ENCODE assay signal across 13 mouse cellular contexts in the genomic region with DNA sequence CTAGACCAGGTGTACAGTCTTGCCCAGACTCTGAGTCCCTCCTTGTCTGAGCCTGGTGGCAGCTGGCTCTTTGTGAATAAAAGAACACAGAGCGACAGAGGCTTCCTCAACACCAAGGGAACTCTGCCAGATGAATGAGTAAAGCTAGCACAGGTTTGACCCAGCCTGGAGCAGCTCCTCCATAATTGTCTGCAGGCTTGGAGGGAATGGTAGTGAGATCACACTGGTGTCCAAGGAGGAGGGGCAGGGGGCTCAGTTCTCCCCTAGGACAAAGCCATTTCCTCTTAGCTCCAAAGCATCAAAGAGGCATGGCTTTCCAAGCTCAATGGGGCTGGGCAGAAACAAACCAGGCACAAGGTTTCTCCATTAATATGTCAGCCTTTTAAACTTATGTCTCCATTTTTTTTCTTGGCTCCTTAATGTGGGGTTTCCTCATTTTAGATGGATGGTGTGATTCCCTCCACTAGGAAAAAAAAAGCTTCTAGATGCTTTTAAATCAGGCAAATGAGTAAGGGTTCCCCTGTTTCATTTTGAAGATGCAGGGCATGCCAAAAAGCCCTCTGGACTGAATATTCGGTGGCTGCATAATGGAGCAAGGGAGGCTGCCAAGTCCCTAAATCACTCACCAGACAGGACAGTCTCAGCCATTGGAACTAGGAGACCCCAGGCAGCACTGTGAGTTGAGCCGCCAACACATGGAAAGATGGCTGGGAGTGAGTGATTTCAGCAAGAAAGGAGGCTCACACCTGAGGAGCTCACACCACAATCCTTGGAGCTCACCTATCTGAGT.
A peak's percentile ranks its signal among the peaks of the same experiment; 100 is the strongest.
DNase-seq lines count a peak whose midpoint lies in the region; ATAC-seq lines count a peak whose summit lies in the region.
"Had no signal": no experiment of that assay in that cellular context is flagged by ENCODE, and none has a peak within 500 bp of the region (broad histone marks: within the 10 kb centered on the region; RNA-seq: fewer than 3 reads in every experiment).

No protein-coding gene starts in this region.

- no peak overlapping the region for H3K4me2 ChIP-seq in hindbrain, embryonic 13.5 days
- no peak overlapping the region for H3K4me2 ChIP-seq in midbrain, embryonic 13.5 days (replicated peaks)
- no peak overlapping the region for H3K4me2 ChIP-seq in midbrain, embryonic 14.5 days (ENCODE audit: low read length)
- no peak overlapping the region for H3K4me2 ChIP-seq in stomach, embryonic 15.5 days

- WGBS in hindbrain, embryonic 13.5 days = 69% methylated on average over 3 of the region's 3 CpGs
- WGBS in hindbrain, embryonic 10.5 days = 81% methylated on average over 3 of the region's 3 CpGs
- WGBS in midbrain, embryonic 13.5 days = 81% methylated on average over 3 of the region's 3 CpGs
- 84% methylated on average over 3 of the region's 3 CpGs for WGBS in midbrain, embryonic 14.5 days
- WGBS in stomach, embryonic 15.5 days = 51% methylated on average over 3 of the region's 3 CpGs

- no peaks in the 10 kb centered on the region for H3K9me3 ChIP-seq in hindbrain, embryonic 13.5 days
- no peaks in the 10 kb centered on the region for H3K9me3 ChIP-seq in hindbrain, embryonic 10.5 days
- H3K9me3 ChIP-seq in midbrain, embryonic 13.5 days = no peaks in the 10 kb centered on the region
- H3K9me3 ChIP-seq in midbrain, embryonic 14.5 days (ENCODE audit: control insufficient read depth, low read length) = no peaks in the 10 kb centered on the region
- no peaks in the 10 kb centered on the region for H3K9me3 ChIP-seq in stomach, embryonic 15.5 days

- H3K36me3 ChIP-seq in hindbrain, embryonic 13.5 days = no peaks in the 10 kb centered on the region
- H3K36me3 ChIP-seq in hindbrain, embryonic 10.5 days = no peaks in the 10 kb centered on the region
- H3K36me3 ChIP-seq in midbrain, embryonic 13.5 days = no peaks in the 10 kb centered on the region
- no peaks in the 10 kb centered on the region for H3K36me3 ChIP-seq in midbrain, embryonic 14.5 days (ENCODE audit: control insufficient read depth, insufficient read depth, low read length)
- no peaks in the 10 kb centered on the region for H3K36me3 ChIP-seq in stomach, embryonic 15.5 days

- H3K9ac ChIP-seq in hindbrain, embryonic 13.5 days = no peak overlapping the region
- no peak overlapping the region for H3K9ac ChIP-seq in midbrain, embryonic 13.5 days (replicated peaks)
- no peak overlapping the region for H3K9ac ChIP-seq in midbrain, embryonic 14.5 days (replicated peaks; ENCODE audit: low read length)
- H3K9ac ChIP-seq in stomach, embryonic 15.5 days = no peak overlapping the region

- no peak overlapping the region for H3K27ac ChIP-seq in hindbrain, embryonic 13.5 days
- H3K27ac ChIP-seq in hindbrain, embryonic 10.5 days = no peak overlapping the region
- no peak overlapping the region for H3K27ac ChIP-seq in midbrain, embryonic 13.5 days
- H3K27ac ChIP-seq in midbrain, embryonic 14.5 days (replicated peaks; ENCODE audit: low read depth, low read length) = no peak overlapping the region
- no peak overlapping the region for H3K27ac ChIP-seq in stomach, embryonic 15.5 days
- H3K27ac ChIP-seq: heart, adult 2 months had no signal

- DNase-seq in hindbrain, embryonic 10.5 days (ENCODE audit: low spot score) = no peak
- no peak for DNase-seq in midbrain, embryonic 14.5 days
- DNase-seq in kidney, postnatal 14 days = peak; percentile 22
- DNase-seq: cerebellum, postnatal 25 days; heart, adult 2 months; heart, postnatal 14 days; right cerebral cortex, postnatal 25 days; thymus, postnatal 4 days had no signal

- ATAC-seq in hindbrain, embryonic 13.5 days (ENCODE audit: low FRiP score) = peak; percentile 46; the same call in 1 of the 2 replicates
- ATAC-seq in midbrain, embryonic 13.5 days = 0 out of 2 replicates have a peak, but pooled peaks have one; percentile 24
- ATAC-seq in midbrain, embryonic 14.5 days (ENCODE audit: low FRiP score, low TSS enrichment) = no peak
- peak; percentile 44; the same call in 1 of the 2 replicates for ATAC-seq in stomach, embryonic 15.5 days (ENCODE audit: insufficient read depth, low FRiP score, low read depth)
- ATAC-seq in frontal cortex, adult (ENCODE audit: low TSS enrichment) = no peak
- ATAC-seq: lung, postnatal 0 days had no signal

- no peaks in the 10 kb centered on the region for H3K4me1 ChIP-seq in hindbrain, embryonic 13.5 days (replicated peaks)
- H3K4me1 ChIP-seq in hindbrain, embryonic 10.5 days (replicated peaks) = 0 out of 2 replicates have a peak, but pooled peaks cover 3% of the 10 kb centered on the region
- 0 out of 2 replicates have a peak, but pooled peaks cover 3% of the 10 kb centered on the region for H3K4me1 ChIP-seq in midbrain, embryonic 13.5 days (replicated peaks)
- H3K4me1 ChIP-seq in midbrain, embryonic 14.5 days (ENCODE audit: control insufficient read depth, insufficient read depth, low read length) = no peaks in the 10 kb centered on the region
- H3K4me1 ChIP-seq in stomach, embryonic 15.5 days = no peaks in the 10 kb centered on the region

- no peak overlapping the region for H3K4me3 ChIP-seq in hindbrain, embryonic 13.5 days
- no peak overlapping the region for H3K4me3 ChIP-seq in hindbrain, embryonic 10.5 days
- H3K4me3 ChIP-seq in midbrain, embryonic 13.5 days (replicated peaks) = no peak overlapping the region
- H3K4me3 ChIP-seq in midbrain, embryonic 14.5 days (replicated peaks; ENCODE audit: low read depth, low read length) = no peak overlapping the region
- H3K4me3 ChIP-seq in stomach, embryonic 15.5 days (replicated peaks) = no peak overlapping the region
- H3K4me3 ChIP-seq: heart, adult 2 months had no signal

- no peaks in the 10 kb centered on the region for H3K27me3 ChIP-seq in hindbrain, embryonic 13.5 days
- H3K27me3 ChIP-seq in hindbrain, embryonic 10.5 days (ENCODE audit: insufficient read depth, poor library complexity, severe bottlenecking) = no peaks in the 10 kb centered on the region
- no peaks in the 10 kb centered on the region for H3K27me3 ChIP-seq in midbrain, embryonic 13.5 days
- H3K27me3 ChIP-seq in midbrain, embryonic 14.5 days (ENCODE audit: control insufficient read depth, insufficient read depth, low read length) = no peaks in the 10 kb centered on the region
- no peaks in the 10 kb centered on the region for H3K27me3 ChIP-seq in stomach, embryonic 15.5 days (replicated peaks)

Comparison
In these comparisons a context has a peak if more than half of its experiments do, and no peak if none do; other contexts are left out.
1. ATAC-seq: peak in hindbrain, embryonic 13.5 days (single experiment), midbrain, embryonic 13.5 days (single experiment) and stomach, embryonic 15.5 days (single experiment); none in midbrain, embryonic 14.5 days (single experiment) and frontal cortex, adult (single experiment).